Mouse (Mus musculus): ENCODE measurements around the gene Mall. TPM values are rescaled to one million over a fixed set of nuclear protein-coding genes. Genes with fewer than 3 reads are reported as not detected.

Gene Mall
- total RNA-seq, 2 experiments from 2014 or later = 0.80 to 1.2 TPM

DNA sequence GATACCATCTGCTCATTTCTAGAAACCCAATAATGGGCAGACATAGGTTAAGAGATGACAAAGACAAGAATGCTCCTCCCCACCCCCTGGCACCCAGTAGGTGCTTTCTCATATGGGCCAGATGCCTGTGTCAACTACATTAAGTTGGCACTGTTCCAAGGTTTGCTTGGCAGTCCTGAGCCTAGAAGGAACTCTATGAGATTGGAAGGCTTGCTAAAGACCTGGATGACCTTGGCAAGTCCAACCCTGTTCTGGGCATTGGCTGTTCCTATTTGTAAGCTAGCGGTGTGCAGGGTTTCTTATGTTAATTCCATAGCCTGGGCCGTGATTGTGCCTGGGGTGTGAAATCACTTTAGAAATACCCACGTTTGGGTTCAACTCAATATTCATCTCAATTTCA, 74.9 kb downstream of the Mall start:
- intact Hi-C loops (cut with DNase I) = no loop called here
- DNase-seq (ENCODE audit: low spot score in 2 of 2) = no peak

Other genes with a start within 250 kb of the Mall start
- 10 to 100 TPM; 81.4 to 96.2 TPM for gene Kcnip3, start 207.8 kb downstream of the Mall start, total RNA-seq (2021)
- under 1 TPM; 0.08 to 0.18 TPM for gene Prom2, start 188.5 kb downstream of the Mall start, total RNA-seq (2021)
- 1 to 10 TPM; 7.4 to 7.7 TPM for gene Zfp661, start 142.8 kb downstream of the Mall start, total RNA-seq (2021)
- gene Mrps5, start 142.7 kb downstream of the Mall start, total RNA-seq (2021) = 100 to 1,000 TPM in 1 of 2 experiments, 10 to 100 TPM in 1; 84.7 to 103 TPM
- 10 to 100 TPM; 21.4 to 46.7 TPM for gene Mal, start 73.2 kb downstream of the Mall start, total RNA-seq (2021)
- 10 to 100 TPM; 17.6 to 20.1 TPM for gene Nphp1, start 59.0 kb upstream of the Mall start, total RNA-seq (2021)
- 10 to 100 TPM; 46.8 to 49.7 TPM for gene Mtln, start 62.6 kb upstream of the Mall start, total RNA-seq (2021)
- gene Bub1, start 101.9 kb upstream of the Mall start, total RNA-seq (2021) = 1 to 10 TPM in 1 of 2 experiments, under 1 TPM in 1; 0.63 to 1.3 TPM
- not detected for gene Acoxl, start 108.9 kb upstream of the Mall start, total RNA-seq (2021)